Mouse (Mus musculus) cerebellum, adult 2 months (tissue): ENCODE measurements around the gene Cdh6.

Source experiments
- CTCF ChIP-seq: fragments of 200-500 bp; IDR thresholded peaks from 2 replicates; pipeline ENCODE4 v1.5.1; 2011; ENCODE audit warnings: low read depth, mild to moderate bottlenecking, control low read depth, low read length, moderate library complexity, borderline replicate concordance; ENCODE audit not compliant: insufficient read depth
- POLR2A ChIP-seq: fragments of 200-500 bp; IDR thresholded peaks from 2 replicates; pipeline ENCODE4 v1.6.1; 2011; ENCODE audit warnings: low read length, control low read depth, borderline replicate concordance; ENCODE audit not compliant: insufficient read depth

DNA sequence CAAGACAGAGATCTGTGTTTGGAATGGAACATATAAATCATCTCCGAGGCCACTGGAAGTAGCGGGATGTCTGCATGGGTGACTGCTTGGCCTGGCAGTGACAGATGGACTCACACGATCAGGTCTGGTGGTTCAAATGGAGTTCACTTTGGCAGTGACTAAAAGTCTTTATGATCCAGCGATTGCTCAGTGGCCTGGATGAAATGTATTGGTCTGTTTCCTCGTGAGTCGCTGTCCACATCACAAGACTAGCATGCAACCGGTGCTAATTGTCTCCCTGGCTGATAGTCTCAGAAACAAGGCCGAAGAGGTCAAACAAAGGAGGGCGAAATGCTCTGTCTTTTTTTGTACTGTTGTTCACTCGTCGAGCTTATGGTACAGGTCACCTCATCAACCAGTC is 19.6 kb upstream of the Cdh6 start:
- no peak for TF ChIP-seq CTCF
- TF ChIP-seq POLR2A, result no peak
